Mouse (Mus musculus) spleen, embryonic (tissue): ENCODE results near the gene Mdk.

ENCODE experiments used
- CTCF ChIA-PET: fragments of 350-600 bp; sonication (Branson Sonifier 250); formaldehyde crosslinking; loops from one replicate; lab custom pipeline; 2022; lab: Charles Lee

The Mdk gene

DNA sequence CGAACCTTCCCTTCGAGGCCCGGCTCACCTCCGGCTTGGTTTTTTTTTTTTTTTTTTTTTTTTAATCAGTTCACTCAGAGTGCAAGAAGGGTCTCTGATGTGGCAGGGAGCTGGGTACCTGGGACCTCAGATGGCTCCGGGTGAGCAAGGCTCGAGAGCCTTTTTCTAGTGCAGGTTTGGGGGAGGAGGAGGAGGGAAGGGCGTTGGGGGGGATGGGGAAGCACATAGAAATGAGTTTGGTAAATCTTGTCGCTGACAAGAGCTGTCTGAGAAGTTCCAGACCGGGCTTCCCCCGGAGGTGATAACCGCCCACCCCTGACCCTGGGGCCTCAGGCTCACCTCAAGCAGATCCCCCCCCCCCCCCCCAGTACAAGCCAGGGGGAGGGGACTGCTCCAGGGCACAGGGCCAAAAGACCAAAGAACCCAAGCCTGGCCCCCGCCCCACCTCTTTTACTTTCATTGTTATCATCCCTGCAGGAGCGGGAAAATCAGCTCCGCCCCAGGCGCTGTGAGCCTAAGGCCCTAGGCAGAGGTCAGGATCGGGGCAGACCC lies at the start of gene Mdk:
Mdk (minus strand) TSS at position 138 of the 552 bp plus-strand sequence.
- CTCF ChIA-PET, result interaction anchor here (0.5 to 0.6 kb wide), 3 partner anchors 17 to 152 kb away, joined by 3 to 5 read pairs (median 3); no protein-coding TSS in a partner anchor

DNA sequence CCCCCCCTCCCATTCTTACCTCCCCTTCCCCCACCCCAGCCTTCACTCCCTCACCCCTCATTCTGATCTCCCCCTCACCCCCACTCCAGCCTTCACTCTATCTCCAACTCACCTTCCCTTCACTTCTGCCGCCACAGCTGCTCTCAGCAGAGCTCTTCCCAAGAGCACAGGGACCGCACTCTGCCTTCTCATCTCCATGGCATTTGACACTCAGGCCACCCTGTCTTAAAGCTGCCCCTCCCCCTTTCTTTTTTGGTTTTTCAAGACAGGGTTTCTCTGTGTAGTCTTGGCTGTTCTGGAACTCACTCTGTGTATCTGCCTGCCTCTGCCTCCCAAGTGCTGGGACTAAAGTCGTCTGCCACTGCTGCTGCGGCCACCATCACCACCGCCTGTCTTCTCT lies 48.7 kb upstream of the Mdk start:
- CTCF ChIA-PET, result no interaction called here

DNA sequence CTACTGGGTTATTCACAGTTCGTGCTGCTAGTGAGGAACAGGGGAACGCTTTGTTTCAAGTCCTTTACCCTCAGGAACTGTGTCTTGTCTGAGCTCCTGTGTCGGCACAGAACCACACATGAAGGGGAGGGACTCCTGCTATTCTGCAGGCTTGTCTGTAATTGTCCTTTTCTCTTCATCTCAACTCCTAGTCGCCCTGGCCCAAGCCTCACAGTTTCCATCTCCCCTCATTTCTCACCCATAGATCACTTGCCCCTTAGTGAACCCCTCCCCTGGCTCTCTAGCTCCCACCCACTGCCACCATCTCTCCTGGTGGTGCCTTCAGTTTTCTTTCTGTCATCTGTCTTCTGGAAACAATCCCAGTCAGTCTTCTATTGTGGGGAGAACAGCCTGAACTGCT lies 48.1 kb upstream of the Mdk start:
- CTCF ChIA-PET, result no interaction called here

DNA sequence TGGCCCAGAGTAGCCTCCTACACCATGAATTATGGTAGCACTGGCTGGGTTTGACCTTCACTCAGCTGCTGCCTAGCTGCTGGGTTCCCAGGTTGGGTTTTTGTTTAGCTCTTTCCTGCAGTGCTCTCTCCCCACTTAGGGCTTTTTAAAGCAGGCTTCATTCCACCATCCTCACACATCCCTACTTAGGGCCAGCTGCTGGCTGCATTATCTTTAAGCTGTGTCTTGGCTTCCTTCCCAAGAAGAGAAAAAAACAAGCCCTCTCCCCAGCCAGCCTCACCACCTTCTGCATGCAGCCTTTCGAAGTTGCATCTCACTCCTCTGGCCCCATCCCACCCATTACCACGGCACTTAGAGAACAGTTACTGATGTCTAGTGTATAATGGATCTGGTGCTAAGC lies 46.5 kb upstream of the Mdk start:
- CTCF ChIA-PET, result interaction anchor here (1.4 kb wide), 1 partner anchor 13 kb away, joined by 3 read pairs; no protein-coding TSS in a partner anchor

DNA sequence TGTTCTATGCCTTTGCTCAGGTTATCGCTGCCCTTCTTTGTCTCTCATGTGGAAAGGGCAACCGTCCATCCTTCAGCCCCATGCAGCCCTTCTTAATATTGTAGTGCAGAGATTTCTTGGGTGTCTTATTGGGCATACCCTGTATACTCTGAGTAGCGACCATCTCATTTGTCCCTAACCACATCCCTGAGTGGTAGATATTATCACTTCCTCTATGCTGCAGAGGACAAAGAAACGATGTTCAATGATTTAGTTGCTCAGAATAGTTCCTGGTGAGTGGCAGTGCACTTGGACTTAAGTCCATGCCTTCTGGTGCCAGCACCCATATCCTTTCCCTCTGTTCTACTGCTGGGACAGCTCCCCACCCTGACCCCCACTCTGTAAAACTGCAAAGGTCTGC lies 45.9 kb upstream of the Mdk start:
- CTCF ChIA-PET, result interaction anchor here (1.4 kb wide), 1 partner anchor 12 kb away, joined by 3 read pairs; no protein-coding TSS in a partner anchor

DNA sequence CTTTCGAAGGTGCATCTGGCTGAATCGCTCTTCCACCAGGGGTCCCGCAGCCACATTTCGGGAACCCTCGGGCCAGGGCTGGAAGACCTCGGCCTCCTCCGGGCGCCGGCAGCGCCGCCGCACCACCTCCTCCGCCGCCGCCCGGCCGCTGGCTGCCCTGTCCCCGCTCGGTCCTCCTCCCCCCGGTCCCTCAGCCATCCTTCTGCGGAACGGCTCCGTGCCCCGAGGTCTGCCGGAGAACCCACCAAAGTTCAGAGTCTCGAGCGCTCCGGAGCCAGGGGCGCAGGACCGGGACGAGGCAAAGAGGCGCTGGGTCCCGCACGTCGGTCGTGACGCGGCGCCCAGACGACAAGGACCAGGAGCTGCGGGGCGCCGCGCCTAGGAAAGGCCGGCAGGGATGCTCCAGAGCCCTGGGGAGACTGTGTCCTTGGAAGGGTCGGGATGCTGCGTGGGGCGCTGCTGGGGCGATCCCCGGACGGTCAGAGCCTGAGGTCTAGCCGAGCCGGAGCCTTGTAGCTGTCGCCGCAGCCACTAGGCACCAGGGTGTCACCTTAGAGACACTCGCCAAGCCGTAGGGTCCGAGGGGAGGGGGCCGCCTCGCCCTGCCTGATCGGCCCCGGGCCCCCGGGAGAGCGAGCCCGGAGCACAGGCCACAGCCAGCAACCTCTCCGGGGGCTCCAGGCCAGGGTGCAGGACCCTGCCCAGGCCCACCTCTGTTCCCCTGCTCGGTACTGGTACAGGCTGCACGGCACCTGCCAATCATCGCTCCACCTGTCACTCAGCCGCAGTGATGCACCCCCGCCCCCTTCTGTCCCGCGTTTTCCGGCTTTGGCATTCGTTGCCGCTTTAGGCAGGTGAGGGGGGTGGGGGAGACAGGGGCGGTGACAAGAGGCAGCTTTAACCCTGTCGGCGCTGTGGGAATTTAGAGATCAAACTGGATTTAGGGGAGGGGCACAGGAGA lies 43.8 kb upstream of the Mdk start, which contains the start of gene Dgkz:
Dgkz (minus strand) TSS at position 284 of the 961 bp plus-strand sequence.
- CTCF ChIA-PET, result interaction anchor here (1.4 kb wide), 1 partner anchor 8 kb away, joined by 4 read pairs; no protein-coding TSS in a partner anchor

DNA sequence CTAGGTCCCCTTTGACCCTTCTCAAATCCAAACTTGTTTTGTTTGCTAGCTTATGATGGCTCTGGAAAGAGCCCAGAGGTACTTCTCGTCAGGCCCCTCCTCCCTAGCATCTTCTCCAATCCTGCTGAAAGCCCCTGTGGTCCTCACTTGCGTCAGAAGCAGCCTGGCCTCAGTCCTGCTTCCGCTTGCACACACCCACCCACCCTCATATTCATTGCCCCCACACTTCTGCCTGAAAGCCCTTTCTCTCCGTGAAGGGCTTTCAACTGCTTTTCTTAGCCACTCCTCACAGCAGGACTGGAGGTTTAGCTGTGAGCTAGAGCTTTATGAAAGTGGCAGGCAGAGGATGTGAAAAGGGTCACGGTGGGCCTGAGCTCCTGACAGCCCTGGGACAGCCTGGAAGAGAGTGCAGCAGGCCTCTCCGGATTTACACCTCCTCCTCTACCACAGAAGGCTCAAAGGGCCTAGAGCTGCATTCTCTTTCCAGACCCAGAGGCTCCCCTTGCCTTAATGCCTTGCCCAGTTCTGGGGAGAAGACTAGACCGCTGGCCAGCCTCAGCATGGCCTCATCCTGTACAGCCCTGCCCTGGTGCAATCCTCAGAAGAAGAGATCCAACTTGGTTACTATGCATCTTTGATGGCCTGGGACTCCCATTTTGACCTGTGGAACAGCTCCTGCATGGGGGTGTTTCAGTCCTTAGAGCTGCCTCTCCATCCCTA lies 41.5 kb upstream of the Mdk start:
- CTCF ChIA-PET, result interaction anchor here (0.5 to 0.7 kb wide), 3 partner anchors 12 to 31 kb away, joined by 3 to 15 read pairs (median 3); no protein-coding TSS in a partner anchor

DNA sequence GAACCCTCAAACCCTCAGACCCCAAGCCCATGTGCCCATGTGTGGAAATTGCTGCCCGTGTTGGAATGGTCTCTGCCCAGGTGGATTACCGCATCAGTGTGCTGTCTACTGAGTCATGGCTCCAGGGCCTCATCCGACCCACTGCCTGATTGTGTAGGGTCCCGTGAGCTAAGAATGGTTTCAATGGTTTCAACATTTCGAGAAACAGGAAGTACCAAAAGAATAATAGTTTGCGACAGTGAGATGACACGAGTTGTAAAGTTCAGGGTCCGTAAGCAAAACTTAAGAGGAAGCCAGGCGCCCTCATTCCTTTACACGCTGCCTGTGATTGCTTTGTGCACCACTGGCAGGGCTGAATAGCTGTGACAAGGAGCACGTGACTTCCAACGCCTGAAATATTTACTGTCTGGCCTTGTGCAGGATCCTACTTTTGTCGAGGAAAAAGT lies 40.0 kb upstream of the Mdk start:
- CTCF ChIA-PET, result interaction anchor here (0.6 kb wide), 1 partner anchor 84 kb away, joined by 4 read pairs; no protein-coding TSS in a partner anchor

DNA sequence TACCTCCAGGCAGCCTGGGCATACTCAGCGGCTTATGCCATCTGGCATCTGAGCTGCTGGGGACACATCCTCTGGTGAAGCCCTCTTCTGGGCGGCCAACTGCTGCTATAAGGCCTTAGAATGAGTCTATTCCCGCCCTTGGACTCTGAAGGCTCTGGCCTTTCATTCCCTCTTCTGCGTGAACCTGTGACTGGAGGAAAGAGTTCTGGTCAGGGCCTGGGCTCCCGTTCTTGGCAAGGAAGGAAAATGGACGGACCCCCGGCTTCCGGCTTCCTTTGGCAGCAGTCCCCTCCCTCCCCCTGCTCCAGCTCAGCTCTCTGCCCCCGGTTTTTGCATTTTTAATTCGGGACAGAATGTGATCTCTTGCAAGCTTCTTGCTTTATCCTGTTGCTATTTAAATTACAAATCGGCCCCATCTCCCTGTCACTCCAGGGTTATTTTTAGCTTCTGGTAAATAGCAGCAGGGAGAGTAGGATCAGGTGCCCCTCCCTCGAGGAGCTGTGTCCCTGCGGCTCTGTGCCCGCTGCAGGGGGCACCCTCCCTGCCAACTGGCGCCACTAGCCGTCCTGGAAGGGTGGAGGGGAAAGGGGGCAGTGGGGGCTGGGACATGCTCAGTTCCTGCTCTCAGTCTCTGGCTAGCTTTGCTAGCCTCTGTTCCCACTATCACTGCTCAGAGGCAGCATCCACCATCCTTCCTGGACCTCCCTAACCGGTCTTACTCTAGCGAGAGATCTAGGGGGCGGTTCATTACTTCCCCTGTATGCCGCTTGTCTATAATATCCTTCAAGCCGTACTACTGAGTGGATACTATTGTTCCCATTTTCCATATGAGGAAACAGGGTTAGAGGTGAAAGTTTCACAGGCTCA lies 39.4 kb upstream of the Mdk start:
- CTCF ChIA-PET, result no interaction called here

DNA sequence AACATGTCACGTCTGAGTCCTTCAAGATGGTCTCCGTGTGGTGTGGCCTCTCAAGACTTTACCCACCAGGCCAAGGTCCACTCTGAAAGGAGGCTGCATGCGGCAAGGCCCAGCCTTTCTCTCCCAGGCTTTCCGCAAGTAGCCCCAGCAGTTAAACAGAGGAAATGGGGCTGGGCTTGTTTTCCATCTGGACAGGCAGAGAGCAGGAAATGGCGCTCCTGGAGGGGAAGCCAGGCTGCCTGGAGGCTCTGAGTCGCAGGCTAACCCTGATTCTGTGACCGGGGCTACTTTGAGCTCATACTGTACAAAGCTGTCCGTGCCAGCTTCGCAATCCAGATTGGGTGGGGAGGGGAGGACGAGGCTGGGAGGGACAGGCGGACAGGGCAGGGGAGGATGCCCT lies 35.9 kb upstream of the Mdk start:
- CTCF ChIA-PET, result no interaction called here

DNA sequence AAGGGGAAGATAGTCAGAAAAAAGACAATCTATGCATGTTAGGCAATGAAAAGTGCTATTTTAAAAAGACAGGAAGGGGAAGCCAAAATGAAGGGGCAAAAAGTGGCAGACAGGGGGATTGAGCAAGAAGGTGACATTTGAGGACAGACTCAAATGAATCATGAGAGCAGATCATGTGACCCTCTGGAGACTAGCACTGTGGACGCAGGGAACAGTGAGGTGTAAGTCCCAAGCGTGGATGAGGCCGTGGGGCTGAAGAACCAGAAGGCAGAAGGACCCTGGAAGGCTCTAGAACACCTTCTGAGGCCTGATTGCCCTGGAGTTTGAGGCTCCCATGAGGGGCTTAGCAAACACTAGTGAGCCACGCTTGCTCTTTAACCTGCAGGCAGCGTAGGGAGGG lies 34.3 kb upstream of the Mdk start:
- CTCF ChIA-PET, result no interaction called here

DNA sequence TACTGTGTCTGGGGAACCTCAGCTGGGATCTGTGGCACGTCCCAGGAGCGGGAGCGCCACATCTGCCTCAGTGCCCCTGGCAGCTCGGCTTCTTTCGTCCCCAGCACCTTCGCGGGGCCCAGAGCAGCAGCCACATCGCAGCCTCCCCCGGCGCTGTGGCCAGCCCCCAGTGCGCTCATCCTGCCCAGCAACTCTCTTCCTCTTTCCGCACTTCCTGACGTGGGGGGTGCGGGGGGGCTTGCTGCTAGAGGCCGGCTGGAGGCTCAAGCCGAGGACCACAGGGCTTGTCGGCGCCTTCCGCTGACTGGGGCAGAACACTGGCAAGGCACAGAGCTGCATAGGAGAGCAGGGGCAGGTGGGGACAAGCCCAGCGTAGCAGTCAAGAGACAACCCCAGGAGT lies 33.3 kb upstream of the Mdk start:
- CTCF ChIA-PET, result interaction anchor here (1.0 kb wide), 2 partner anchors 13 to 93 kb away, joined by 3 read pairs; no protein-coding TSS in a partner anchor

DNA sequence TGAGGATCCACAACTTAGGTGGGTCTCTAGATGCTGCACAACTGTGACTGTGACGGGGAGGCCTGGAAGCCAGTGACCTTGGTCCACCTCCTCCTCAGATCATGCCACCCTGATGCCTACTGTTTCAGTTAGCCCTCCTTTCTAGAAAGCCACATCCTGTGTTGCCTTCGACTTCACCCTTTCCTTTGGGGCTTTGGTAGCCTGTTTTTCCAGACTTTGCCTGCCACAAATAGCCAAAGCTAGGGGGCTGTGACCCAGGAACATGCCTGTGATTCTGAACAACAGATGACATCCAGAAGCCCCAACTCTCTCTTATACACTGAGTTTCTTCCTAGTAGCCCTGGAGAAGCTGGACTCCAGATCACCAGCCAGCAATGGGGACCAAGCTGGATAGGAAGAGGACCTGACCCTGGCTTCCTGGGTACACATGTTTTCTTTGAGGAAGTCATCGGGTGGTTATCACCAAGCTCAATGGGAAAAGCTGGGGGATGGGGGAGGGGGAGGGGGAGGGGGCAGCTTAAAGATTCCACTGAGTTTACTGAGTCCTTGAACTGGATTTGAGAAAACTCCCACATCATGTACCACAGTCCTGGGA lies 32.6 kb upstream of the Mdk start:
- CTCF ChIA-PET, result interaction anchor here (0.5 to 1.0 kb wide), 2 partner anchors 18 to 94 kb away, joined by 3 to 4 read pairs; no protein-coding TSS in a partner anchor

DNA sequence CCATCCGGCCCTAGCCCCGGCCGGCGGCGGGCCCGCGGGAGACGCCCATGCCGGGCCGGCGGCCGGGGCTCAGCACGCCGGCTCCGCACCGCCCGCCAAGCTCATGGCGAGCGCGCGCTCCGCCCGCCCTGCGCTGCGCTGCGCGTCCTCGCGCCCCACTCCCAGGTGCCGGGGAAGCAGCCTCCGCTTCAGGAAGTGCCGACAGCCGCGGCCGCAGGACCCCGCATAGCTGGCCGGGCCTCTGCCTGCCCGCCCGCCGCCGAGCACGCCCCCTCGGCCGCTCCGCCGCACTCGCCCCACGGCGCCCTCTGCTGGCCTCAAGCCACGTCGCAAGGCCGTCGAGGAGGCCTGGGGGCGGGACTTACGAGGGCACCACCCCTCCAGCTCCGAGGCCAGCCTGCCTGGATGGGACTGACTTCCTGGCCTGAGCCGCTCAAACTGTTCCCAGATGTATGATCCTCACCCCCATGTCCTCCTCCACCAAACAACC lies 31.4 kb upstream of the Mdk start:
- CTCF ChIA-PET, result interaction anchor here (0.6 kb wide), 2 partner anchors 418 to 994 kb away, joined by 6 to 16 read pairs; no protein-coding TSS in a partner anchor

DNA sequence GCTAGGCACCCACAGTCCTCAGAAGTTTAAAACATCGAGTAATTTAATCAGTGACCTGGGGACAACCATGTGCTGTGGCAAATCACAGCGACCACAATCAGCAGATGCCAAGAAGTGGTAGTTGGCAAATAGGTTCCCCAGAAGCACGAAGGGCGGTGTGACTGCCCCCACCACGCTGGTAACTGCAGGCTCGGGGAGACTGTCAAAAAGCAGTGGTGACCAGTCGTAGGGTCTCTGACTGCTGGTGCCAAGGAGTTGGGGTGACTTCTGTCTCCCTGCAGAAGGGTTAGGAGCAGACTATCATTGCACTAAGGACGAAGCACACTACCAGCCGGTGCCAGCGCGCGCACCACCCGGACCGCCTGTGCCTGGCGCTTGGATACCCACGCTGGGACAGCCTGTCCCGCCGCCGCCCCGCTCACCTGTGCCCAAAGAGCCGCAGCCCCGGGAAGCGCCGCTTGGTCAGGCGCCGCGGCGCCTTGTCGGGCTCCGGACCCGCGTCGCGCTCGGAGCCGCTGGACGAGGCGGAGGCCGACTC lies 30.8 kb upstream of the Mdk start:
- CTCF ChIA-PET, result interaction anchor here (0.6 kb wide), 2 partner anchors 418 to 471 kb away, joined by 6 to 9 read pairs; partner anchors contain the start of gene Cry2

DNA sequence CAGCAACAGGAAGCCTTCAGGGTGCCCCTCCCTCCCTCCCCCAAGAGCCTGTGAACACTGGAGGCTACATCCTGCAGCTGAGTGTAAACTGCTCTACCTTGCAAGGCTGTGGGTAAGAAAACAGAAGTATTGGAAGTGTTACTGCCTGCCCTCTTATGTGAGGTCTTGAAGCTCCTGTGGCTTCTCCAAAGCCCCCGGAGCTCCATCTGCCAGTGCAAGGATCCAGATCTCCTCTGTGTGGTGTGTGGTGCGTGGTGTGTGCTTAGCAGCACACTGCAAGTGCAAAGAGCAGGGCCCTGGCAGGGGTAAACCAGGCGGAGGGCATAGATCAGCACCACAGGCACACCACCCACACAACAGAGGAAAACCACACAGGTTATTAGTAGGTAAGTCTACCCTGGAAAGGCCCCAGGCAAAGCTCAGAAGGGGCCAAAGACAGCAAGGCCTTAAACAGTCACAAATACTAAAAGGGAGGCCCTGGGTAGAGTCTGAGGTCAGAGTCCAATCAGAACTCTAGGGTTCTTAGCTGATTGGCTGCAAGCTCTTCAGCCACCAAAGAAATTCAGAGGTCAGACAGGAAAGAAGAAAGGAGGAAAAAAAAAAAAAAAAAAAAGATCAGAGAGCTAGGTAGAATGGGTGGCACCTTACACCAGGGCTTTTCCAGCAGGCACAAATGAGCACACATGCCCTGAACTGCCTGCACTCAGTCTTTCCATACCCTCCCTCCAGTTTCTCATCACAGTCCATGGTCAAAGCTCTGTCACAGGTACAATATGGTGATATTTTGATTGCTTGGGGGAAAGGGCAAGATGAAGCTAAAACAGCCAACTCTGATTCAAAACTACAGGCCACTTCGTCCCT lies 30.0 kb upstream of the Mdk start:
- CTCF ChIA-PET, result interaction anchor here (0.5 to 0.7 kb wide), 5 partner anchors 11 to 472 kb away, joined by 3 to 15 read pairs (median 9); partner anchors contain the start of gene Cry2

DNA sequence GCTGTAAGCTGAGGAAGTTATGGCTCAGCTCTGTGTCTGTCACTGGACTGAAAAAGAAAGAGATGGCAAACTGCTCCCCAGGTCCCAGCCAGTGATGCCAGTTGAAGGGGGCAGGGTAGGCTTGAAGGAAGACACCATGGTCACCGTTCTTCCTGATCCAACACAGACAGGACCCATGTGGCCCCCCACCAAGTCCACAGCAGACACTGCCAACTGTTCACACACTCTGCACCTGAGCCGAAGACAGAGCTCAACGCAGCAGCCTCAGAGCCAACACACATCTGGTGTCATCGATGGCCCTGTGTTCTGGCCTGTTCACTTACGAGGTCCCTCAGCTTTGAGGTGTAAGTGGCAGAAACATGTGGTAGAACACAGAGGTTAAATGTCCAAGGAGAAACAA lies 28.4 kb upstream of the Mdk start:
- CTCF ChIA-PET, result interaction anchor here (0.6 to 0.7 kb wide), 2 partner anchors 13 to 34 kb away, joined by 5 to 12 read pairs; partner anchors contain the start of gene Chrm4
